Mouse (Mus musculus): ENCODE measurements at regions not wholly inside any gene's neighbourhood (a gene's known extent, or its start where the extent isn't known, plus 50 kb on each side); places are given as distances from the start of the nearest gene placed in this dataset.

- ATAC-seq (ENCODE audit: insufficient number of reproducible peaks, low FRiP score, low TSS enrichment, low read depth) (no peak), DNase-seq (ENCODE audit: low spot score) (no peak)
- WGBS: 76% methylated on average over 4 of the region's 4 CpGs
- Histone ChIP-seq H3K9me3 (ENCODE audit: control insufficient read depth, low read length) (no peaks in the 10 kb centered on the region), H3K27me3 (ENCODE audit: control insufficient read depth, insufficient read depth, low read length) (no peaks in the 10 kb centered on the region), H3K27ac (replicated peaks; ENCODE audit: low read depth, low read length) (no peak overlapping the region), H3K4me1 (ENCODE audit: control insufficient read depth, insufficient read depth, low read length) (peaks cover 2% of the 10 kb centered on the region; the same call in 1 of the 2 replicates), H3K36me3 (ENCODE audit: control insufficient read depth, insufficient read depth, low read length) (no peaks in the 10 kb centered on the region), H3K4me3 (ENCODE audit: low read depth, low read length) (no peak overlapping the region), H3K4me2 (ENCODE audit: low read depth, severe bottlenecking) (no peak overlapping the region), H3K9ac (ENCODE audit: low read length) (no peak overlapping the region)
Measured at GRCm38 (mm10) chr6:98629646-98630045, 287.1 kb upstream of the Gm765 start.

DNA sequence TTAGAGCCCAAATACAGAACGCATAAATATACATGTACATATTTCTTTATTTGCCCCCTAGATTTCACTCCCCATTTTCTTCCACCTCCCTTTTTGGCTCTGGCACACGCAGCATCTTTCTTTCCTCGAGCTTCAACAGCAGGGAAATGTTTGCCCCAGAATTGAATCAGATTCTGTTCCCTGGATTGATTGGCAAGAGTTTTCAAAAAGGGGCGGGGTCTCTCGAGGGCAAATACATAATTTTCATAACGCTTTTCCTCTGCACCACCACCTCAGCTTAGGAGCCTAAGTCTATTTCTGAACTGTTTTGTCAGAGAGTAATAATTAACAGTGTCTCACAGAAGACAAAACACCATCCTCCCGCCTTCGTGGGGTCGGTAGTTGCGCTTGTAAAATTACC is 283.9 kb upstream of the Gm765 start:
- WGBS: 85% methylated on average over 10 of the region's 10 CpGs
- no peak overlapping the region for H3K27ac ChIP-seq (replicated peaks; ENCODE audit: low read depth, low read length)
- ATAC-seq (ENCODE audit: insufficient number of reproducible peaks, low FRiP score, low TSS enrichment, low read depth) (no peak), DNase-seq (ENCODE audit: low spot score) (no peak)
- H3K4me1 ChIP-seq (ENCODE audit: control insufficient read depth, insufficient read depth, low read length): no peaks in the 10 kb centered on the region
- H3K36me3 ChIP-seq (ENCODE audit: control insufficient read depth, insufficient read depth, low read length): no peaks in the 10 kb centered on the region
- H3K9me3 ChIP-seq (ENCODE audit: control insufficient read depth, low read length): no peaks in the 10 kb centered on the region
- no peak overlapping the region for H3K4me2 ChIP-seq (ENCODE audit: low read depth, severe bottlenecking)
- H3K27me3 ChIP-seq (ENCODE audit: control insufficient read depth, insufficient read depth, low read length): no peaks in the 10 kb centered on the region
- no peak overlapping the region for H3K9ac ChIP-seq (ENCODE audit: low read length)
- H3K4me3 ChIP-seq (ENCODE audit: low read depth, low read length): no peak overlapping the region

GRCm38 (mm10) chr6:98620886-98621285 is 278.3 kb upstream of the Gm765 start:
- Histone ChIP-seq H3K36me3 (ENCODE audit: control insufficient read depth, insufficient read depth, low read length) (no peaks in the 10 kb centered on the region), H3K4me2 (ENCODE audit: low read depth, severe bottlenecking) (no peak overlapping the region), H3K27me3 (ENCODE audit: control insufficient read depth, insufficient read depth, low read length) (no peaks in the 10 kb centered on the region), H3K4me1 (ENCODE audit: control insufficient read depth, insufficient read depth, low read length) (no peaks in the 10 kb centered on the region), H3K9ac (ENCODE audit: low read length) (no peak overlapping the region), H3K9me3 (ENCODE audit: control insufficient read depth, low read length) (no peaks in the 10 kb centered on the region), H3K27ac (replicated peaks; ENCODE audit: low read depth, low read length) (no peak overlapping the region), H3K4me3 (ENCODE audit: low read depth, low read length) (no peak overlapping the region)
- ATAC-seq (ENCODE audit: insufficient number of reproducible peaks, low FRiP score, low TSS enrichment, low read depth) (no peak), DNase-seq (ENCODE audit: low spot score) (no peak)
- WGBS: 89% methylated on average over 3 of the region's 3 CpGs

DNA sequence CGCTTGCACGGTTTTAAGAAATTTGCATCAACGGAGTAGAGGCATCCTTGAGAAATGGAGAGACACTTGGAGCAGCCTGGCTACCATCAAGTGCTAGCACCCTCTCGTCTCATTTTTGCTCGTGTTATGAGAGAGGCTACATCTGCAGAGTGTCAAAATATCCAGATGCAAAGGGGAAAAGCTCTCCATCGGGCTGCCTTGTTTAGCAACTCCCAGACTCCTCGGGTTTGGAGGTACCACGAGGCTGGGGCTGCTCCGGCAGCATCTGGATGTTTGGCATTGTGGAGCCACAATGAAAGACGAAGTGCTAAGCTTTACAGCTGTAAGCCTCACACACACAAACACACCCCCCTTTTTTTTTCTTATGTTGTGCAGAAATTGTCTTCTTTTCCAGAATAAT is 270.5 kb upstream of the Gm765 start:
- Histone ChIP-seq H3K4me3 (ENCODE audit: low read depth, low read length) (no peak overlapping the region), H3K27ac (replicated peaks; ENCODE audit: low read depth, low read length) (no peak overlapping the region), H3K27me3 (ENCODE audit: control insufficient read depth, insufficient read depth, low read length) (no peaks in the 10 kb centered on the region), H3K9ac (ENCODE audit: low read length) (no peak overlapping the region), H3K4me2 (ENCODE audit: low read depth, severe bottlenecking) (no peak overlapping the region), H3K4me1 (ENCODE audit: control insufficient read depth, insufficient read depth, low read length) (no peaks in the 10 kb centered on the region), H3K36me3 (ENCODE audit: control insufficient read depth, insufficient read depth, low read length) (no peaks in the 10 kb centered on the region), H3K9me3 (ENCODE audit: control insufficient read depth, low read length) (no peaks in the 10 kb centered on the region)
- DNase-seq (ENCODE audit: low spot score) (no peak), ATAC-seq (ENCODE audit: insufficient number of reproducible peaks, low FRiP score, low TSS enrichment, low read depth) (no peak)
- whole genome bisulfite sequencing: 81% methylated on average over 10 of the region's 10 CpGs

GRCm38 (mm10) chr6:98609133-98609532 is 266.6 kb upstream of the Gm765 start:
- H3K27ac ChIP-seq (replicated peaks; ENCODE audit: low read depth, low read length): no peak overlapping the region
- no peaks in the 10 kb centered on the region for H3K27me3 ChIP-seq (ENCODE audit: control insufficient read depth, insufficient read depth, low read length)
- H3K9me3 ChIP-seq (ENCODE audit: control insufficient read depth, low read length): no peaks in the 10 kb centered on the region
- H3K4me2 ChIP-seq (ENCODE audit: low read depth, severe bottlenecking): no peak overlapping the region
- H3K9ac ChIP-seq (ENCODE audit: low read length): no peak overlapping the region
- H3K4me3 ChIP-seq (ENCODE audit: low read depth, low read length): no peak overlapping the region
- no peaks in the 10 kb centered on the region for H3K4me1 ChIP-seq (ENCODE audit: control insufficient read depth, insufficient read depth, low read length)
- no peak for ATAC-seq (ENCODE audit: insufficient number of reproducible peaks, low FRiP score, low TSS enrichment, low read depth)
- 53% methylated on average over 1 of the region's 1 CpGs for WGBS
- H3K36me3 ChIP-seq (ENCODE audit: control insufficient read depth, insufficient read depth, low read length): no peaks in the 10 kb centered on the region
- no peak for DNase-seq (ENCODE audit: low spot score)

DNA sequence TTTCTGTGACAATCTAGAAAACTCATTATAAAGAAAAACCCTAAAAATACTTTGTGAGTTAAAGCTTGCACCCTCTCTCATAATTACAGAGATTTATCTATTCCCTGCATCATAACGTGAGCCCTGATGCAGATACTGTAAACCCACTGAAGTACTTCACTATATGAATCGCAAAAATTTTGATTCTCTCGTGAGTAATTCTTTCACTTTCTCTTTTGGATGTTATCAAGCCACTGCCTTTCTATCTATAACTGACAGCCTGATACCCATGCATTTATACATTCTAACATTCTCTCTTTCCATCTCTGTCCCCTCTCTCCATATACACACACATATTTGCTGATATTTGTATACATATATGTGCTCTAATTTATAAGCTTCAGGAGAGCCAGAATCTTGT is 264.1 kb upstream of the Gm765 start:
- Histone ChIP-seq H3K36me3 (ENCODE audit: control insufficient read depth, insufficient read depth, low read length) (no peaks in the 10 kb centered on the region), H3K4me2 (ENCODE audit: low read depth, severe bottlenecking) (no peak overlapping the region), H3K9me3 (ENCODE audit: control insufficient read depth, low read length) (no peaks in the 10 kb centered on the region), H3K4me3 (ENCODE audit: low read depth, low read length) (no peak overlapping the region), H3K9ac (ENCODE audit: low read length) (no peak overlapping the region), H3K4me1 (ENCODE audit: control insufficient read depth, insufficient read depth, low read length) (no peaks in the 10 kb centered on the region), H3K27me3 (ENCODE audit: control insufficient read depth, insufficient read depth, low read length) (no peaks in the 10 kb centered on the region), H3K27ac (replicated peaks; ENCODE audit: low read depth, low read length) (no peak overlapping the region)
- ATAC-seq (ENCODE audit: insufficient number of reproducible peaks, low FRiP score, low TSS enrichment, low read depth) (no peak), DNase-seq (ENCODE audit: low spot score) (no peak)
- 94% methylated on average over 3 of the region's 3 CpGs for WGBS

DNA sequence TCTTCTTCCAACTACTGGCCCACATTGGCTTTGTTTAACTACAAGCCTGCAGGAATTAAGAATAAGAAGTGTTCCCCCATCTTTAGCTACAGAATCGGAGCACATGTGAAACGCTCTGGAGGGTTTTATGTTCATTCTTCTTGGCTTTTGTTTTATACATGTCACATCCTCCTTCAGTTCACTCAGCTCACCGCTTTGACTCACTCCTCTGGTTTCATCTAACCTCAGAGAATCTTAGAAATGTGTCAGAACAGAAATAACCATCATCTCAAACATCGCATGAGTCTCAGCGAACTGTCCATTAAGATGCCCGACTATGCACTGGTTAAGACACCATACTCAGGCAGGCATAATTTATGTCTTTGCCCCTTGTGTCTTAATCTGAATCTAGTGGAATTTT is 255.1 kb upstream of the Gm765 start:
- Histone ChIP-seq H3K4me1 (ENCODE audit: control insufficient read depth, insufficient read depth, low read length) (no peaks in the 10 kb centered on the region), H3K9ac (ENCODE audit: low read length) (no peak overlapping the region), H3K4me3 (ENCODE audit: low read depth, low read length) (no peak overlapping the region), H3K36me3 (ENCODE audit: control insufficient read depth, insufficient read depth, low read length) (no peaks in the 10 kb centered on the region), H3K27me3 (ENCODE audit: control insufficient read depth, insufficient read depth, low read length) (no peaks in the 10 kb centered on the region), H3K4me2 (ENCODE audit: low read depth, severe bottlenecking) (no peak overlapping the region), H3K27ac (replicated peaks; ENCODE audit: low read depth, low read length) (no peak overlapping the region), H3K9me3 (ENCODE audit: control insufficient read depth, low read length) (no peaks in the 10 kb centered on the region)
- DNase-seq (ENCODE audit: low spot score): no peak
- ATAC-seq (ENCODE audit: insufficient number of reproducible peaks, low FRiP score, low TSS enrichment, low read depth): no peak
- WGBS: 92% methylated on average over 6 of the region's 6 CpGs

DNA sequence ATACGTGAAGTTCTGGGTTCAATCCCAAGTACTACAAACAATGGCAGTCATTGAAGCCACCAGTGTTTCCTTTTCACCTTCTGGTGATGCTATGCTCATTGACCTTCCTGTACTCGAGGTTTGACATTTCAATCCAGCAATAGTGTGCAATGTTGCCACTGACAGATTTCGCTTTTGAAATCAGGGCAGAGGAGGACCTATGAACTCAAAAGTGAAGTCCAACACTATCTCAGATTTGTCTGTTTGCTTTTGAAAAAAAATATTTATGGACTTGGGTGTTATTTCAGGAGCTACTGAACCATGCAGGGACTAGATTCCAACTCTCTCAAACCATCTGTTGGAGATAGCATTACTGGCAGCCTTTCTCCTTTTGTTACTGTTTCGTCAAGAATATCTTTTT is 248.4 kb upstream of the Gm765 start:
- H3K4me3 ChIP-seq (ENCODE audit: low read depth, low read length): no peak overlapping the region
- ATAC-seq (ENCODE audit: insufficient number of reproducible peaks, low FRiP score, low TSS enrichment, low read depth) (no peak), DNase-seq (ENCODE audit: low spot score) (no peak)
- no peak overlapping the region for H3K27ac ChIP-seq (replicated peaks; ENCODE audit: low read depth, low read length)
- no peaks in the 10 kb centered on the region for H3K4me1 ChIP-seq (ENCODE audit: control insufficient read depth, insufficient read depth, low read length)
- H3K27me3 ChIP-seq (ENCODE audit: control insufficient read depth, insufficient read depth, low read length): no peaks in the 10 kb centered on the region
- H3K4me2 ChIP-seq (ENCODE audit: low read depth, severe bottlenecking): no peak overlapping the region
- 86% methylated on average over 4 of the region's 4 CpGs for WGBS
- no peak overlapping the region for H3K9ac ChIP-seq (ENCODE audit: low read length)
- H3K36me3 ChIP-seq (ENCODE audit: control insufficient read depth, insufficient read depth, low read length): no peaks in the 10 kb centered on the region
- H3K9me3 ChIP-seq (ENCODE audit: control insufficient read depth, low read length): no peaks in the 10 kb centered on the region

GRCm38 (mm10) chr6:98588979-98589378 is 246.4 kb upstream of the Gm765 start:
- Histone ChIP-seq H3K27me3 (ENCODE audit: control insufficient read depth, insufficient read depth, low read length) (no peaks in the 10 kb centered on the region), H3K36me3 (ENCODE audit: control insufficient read depth, insufficient read depth, low read length) (no peaks in the 10 kb centered on the region), H3K4me2 (ENCODE audit: low read depth, severe bottlenecking) (no peak overlapping the region), H3K27ac (replicated peaks; ENCODE audit: low read depth, low read length) (no peak overlapping the region), H3K9me3 (ENCODE audit: control insufficient read depth, low read length) (no peaks in the 10 kb centered on the region), H3K9ac (ENCODE audit: low read length) (no peak overlapping the region), H3K4me3 (ENCODE audit: low read depth, low read length) (no peak overlapping the region), H3K4me1 (ENCODE audit: control insufficient read depth, insufficient read depth, low read length) (no peaks in the 10 kb centered on the region)
- ATAC-seq (ENCODE audit: insufficient number of reproducible peaks, low FRiP score, low TSS enrichment, low read depth): no peak
- WGBS: 86% methylated on average over 4 of the region's 4 CpGs
- no peak for DNase-seq (ENCODE audit: low spot score)

All from limb, embryonic 11.5 days (tissue).